Mouse (Mus musculus): ENCODE data around the gene Ddx50. TPM values are rescaled to one million over a fixed set of nuclear protein-coding genes. Genes with fewer than 3 reads are reported as not detected.

The Ddx50 gene
- 100 to 1,000 TPM in 2 of 3 experiments, 10 to 100 TPM in 1; 94.3 to 115 (median 103) TPM for polyA plus RNA-seq (2017; shearing (Covaris generic))

GRCm38 (mm10) chr10:62650881-62651810 is at the start of gene Ddx50:
Gene Ddx50 (minus strand): TSS chr10:62651218.
- ATAC-seq, result peak; percentile 98

GRCm38 (mm10) chr10:62692771-62693170 is 41.8 kb upstream of the Ddx50 start:
- ATAC-seq, result no peak

GRCm38 (mm10) chr10:62692244-62692643 is 41.2 kb upstream of the Ddx50 start:
- ATAC-seq, result no peak

- ATAC-seq, result no peak
These were observed 36.1 kb upstream of the Ddx50 start for GRCm38 (mm10) chr10:62687032-62687674.

GRCm38 (mm10) chr10:62683043-62683442 is 32.0 kb upstream of the Ddx50 start:
- ATAC-seq, result no peak

- no peak for ATAC-seq
These were observed 28.8 kb upstream of the Ddx50 start for GRCm38 (mm10) chr10:62679833-62680232.

- ATAC-seq, result no peak
These were observed 26.3 kb upstream of the Ddx50 start for GRCm38 (mm10) chr10:62677329-62677728.

GRCm38 (mm10) chr10:62676196-62676595 is 25.2 kb upstream of the Ddx50 start:
- ATAC-seq, result no peak

- no peak for ATAC-seq
These were observed 21.3 kb upstream of the Ddx50 start for GRCm38 (mm10) chr10:62672359-62672758.

GRCm38 (mm10) chr10:62669245-62669644 is 18.2 kb upstream of the Ddx50 start:
- no peak for ATAC-seq

GRCm38 (mm10) chr10:62668463-62668862 is 17.4 kb upstream of the Ddx50 start:
- no peak for ATAC-seq

GRCm38 (mm10) chr10:62668043-62668442 is 17.0 kb upstream of the Ddx50 start:
- ATAC-seq, result no peak

- ATAC-seq, result peak; percentile 96
These were observed 14.1 kb upstream of the Ddx50 start for GRCm38 (mm10) chr10:62664963-62665590.

GRCm38 (mm10) chr10:62664171-62664570 is 13.2 kb upstream of the Ddx50 start:
- no peak for ATAC-seq

GRCm38 (mm10) chr10:62656711-62657110 is 5.7 kb upstream of the Ddx50 start:
- ATAC-seq, result no peak

- ATAC-seq, result no peak
These were observed 943 bp upstream of the Ddx50 start for GRCm38 (mm10) chr10:62651961-62652360.

GRCm38 (mm10) chr10:62650358-62650782 is 648 bp downstream of the Ddx50 start:
- ATAC-seq, result no peak

- no peak for ATAC-seq
These were observed 46.9 kb downstream of the Ddx50 start for GRCm38 (mm10) chr10:62604161-62604560.

GRCm38 (mm10) chr10:62603233-62604030 is 47.6 kb downstream of the Ddx50 start:
- ATAC-seq, result no peak

GRCm38 (mm10) chr10:62602177-62603040 is 48.6 kb downstream of the Ddx50 start, which contains the start of gene Ddx21:
Gene Ddx21 (minus strand): TSS chr10:62602281.
- ATAC-seq, result peak; percentile 91

- ATAC-seq, result peak; percentile 1
These were observed 49.2 kb downstream of the Ddx50 start for GRCm38 (mm10) chr10:62601833-62602176.
